Mouse (Mus musculus) large intestine, adult 2 months (tissue): ENCODE results near the gene Tuba3a. TPM values are rescaled to one million over a fixed set of nuclear protein-coding genes. Genes with fewer than 3 reads are reported as not detected.
A peak's percentile ranks its signal among the peaks of the same experiment; 100 is the strongest.
"Not testable (repeated sequence)": the region's sequence is repeated elsewhere in the genome, so short reads cannot be mapped to it uniquely, and the experiment has no call there.

Experiments used
- DNase-seq: peaks from one replicate; pipeline ENCODE4 v3.0.0-alpha.2; 2012; ENCODE audit warnings: low read depth, low spot score
- WGBS: fragments of 180-500 bp; shearing (Covaris S2); methylation state at CpG from one replicate; pipeline ENCODE4 v1.1.7; 2018; 5-methylcytosine and 5-hydroxymethylcytosine counted together
- polyA plus RNA-seq: library from polyadenylated mRNA; depleted of rRNA; stranded (reverse); fragments of >200 nt; gene quantifications from 2 replicates; pipeline ENCODE4 v1.2.3, GENCODE M21; 2012

Gene Tuba3a
- polyA plus RNA-seq, 1 experiment, result 0.05 TPM

- DNase-seq, result peak; percentile 92
- 13% methylated on average over 17 of the region's 17 CpGs for WGBS
Observed at GRCm38 (mm10) chr6:125271455-125272227, 14.2 kb downstream of the Tuba3a start.

GRCm38 (mm10) chr6:125268799-125269198, 17.0 kb downstream of the Tuba3a start:
- no peak for DNase-seq
- WGBS, result 25% methylated on average over 6 of the region's 6 CpGs

- DNase-seq, result no peak
- 61% methylated on average over 3 of the region's 3 CpGs for WGBS
Observed at GRCm38 (mm10) chr6:125267469-125267868, 18.4 kb downstream of the Tuba3a start.

DNA sequence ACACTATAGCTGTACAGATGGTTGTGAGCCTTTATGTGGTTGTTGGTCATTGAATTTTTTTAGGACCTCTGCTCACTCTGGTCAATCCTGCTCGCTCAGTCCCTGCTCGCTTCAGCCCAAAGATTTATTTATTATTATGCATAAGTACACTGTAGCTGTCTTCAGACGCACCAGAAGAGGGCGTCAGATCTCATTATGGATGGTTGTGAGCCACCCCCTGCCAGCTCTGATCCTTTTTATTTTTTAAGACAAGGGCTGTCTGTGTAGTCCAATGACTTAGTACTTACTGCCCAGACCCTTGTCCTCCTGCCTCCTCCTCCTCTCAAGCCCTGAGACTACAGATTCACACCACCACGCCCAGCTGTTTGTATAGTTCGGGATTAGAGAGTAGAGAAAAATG, 19.2 kb downstream of the Tuba3a start:
- 49% methylated on average over 6 of the region's 6 CpGs for WGBS
- not testable (repeated sequence) for DNase-seq

DNA sequence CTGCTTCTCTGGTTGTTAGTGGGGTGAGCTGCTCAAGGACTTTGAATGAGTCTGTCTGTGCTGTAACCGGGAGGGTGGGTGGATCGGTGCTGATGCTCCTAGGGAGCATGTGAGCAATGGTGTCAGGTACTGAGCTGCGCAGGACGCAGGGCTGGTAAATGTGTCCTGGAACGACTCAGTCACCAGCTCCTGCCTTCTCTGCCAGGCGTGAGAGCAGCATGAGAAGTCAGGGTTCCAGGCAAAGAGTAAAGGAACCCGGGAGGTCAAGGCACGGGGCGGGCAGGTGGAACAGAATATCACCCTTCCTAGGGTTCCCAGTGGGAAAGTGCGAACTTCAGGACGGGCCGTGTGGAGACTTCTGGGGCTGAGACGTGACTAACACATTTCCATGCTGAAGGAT, 19.8 kb downstream of the Tuba3a start:
- DNase-seq, result no peak
- 81% methylated on average over 13 of the region's 13 CpGs for WGBS

GRCm38 (mm10) chr6:125265239-125265638, 20.6 kb downstream of the Tuba3a start:
- WGBS, result 33% methylated on average over 10 of the region's 10 CpGs
- no peak for DNase-seq

DNA sequence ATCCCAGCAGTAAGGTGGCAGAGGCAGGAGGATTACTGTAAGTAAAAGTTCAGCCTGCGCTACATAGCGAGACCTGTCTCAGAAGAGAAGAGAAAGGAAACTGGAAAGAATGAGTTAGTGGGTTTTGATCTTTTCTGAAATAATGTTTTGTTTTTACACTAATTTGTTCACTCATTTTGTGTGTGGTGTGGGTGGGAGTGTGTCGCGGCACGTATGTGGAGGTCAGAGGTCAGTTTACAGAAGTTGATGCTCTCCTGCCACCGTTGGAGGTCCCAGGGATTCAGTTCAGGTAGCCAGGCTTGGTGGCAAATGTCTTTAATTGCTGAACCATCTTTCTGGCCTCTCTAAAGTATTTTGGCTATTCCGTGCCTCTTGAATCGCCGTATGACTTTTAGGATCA, 21.6 kb downstream of the Tuba3a start:
- WGBS, result 80% methylated on average over 9 of the region's 9 CpGs
- no peak for DNase-seq

- DNase-seq, result no peak
- 77% methylated on average over 10 of the region's 10 CpGs for WGBS
Observed at GRCm38 (mm10) chr6:125260006-125260555, 25.8 kb downstream of the Tuba3a start.

GRCm38 (mm10) chr6:125256222-125256966, 29.4 kb downstream of the Tuba3a start:
- WGBS, result 36% methylated on average over 8 of the region's 8 CpGs
- DNase-seq, result peak; percentile 53

DNA sequence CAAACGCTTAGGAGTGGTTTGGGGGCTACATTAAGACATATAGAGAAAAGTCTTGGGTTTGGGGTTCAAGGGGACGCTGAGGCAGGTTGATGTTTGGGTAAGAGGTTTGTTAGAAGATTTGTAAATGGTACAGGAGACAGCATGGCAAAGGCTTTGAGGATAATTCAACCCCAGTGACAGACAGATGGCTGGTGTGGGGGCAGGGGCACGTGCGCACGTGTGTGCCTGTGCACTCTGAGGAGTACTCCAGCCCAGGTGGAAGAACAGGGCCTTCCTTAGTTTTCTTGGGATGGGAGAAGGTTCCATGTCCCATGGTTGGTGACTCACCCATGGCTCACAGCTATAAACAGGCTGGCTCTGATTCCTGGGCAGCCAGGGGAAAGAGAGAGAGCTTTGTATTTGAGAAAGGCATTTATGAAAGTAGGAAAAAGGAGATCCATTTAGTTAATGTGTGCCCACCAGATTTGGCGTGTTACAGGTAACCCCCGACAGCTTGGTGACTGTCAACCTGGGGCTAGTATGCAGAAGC, 30.3 kb downstream of the Tuba3a start:
- DNase-seq, result no peak
- WGBS, result 66% methylated on average over 7 of the region's 7 CpGs

DNA sequence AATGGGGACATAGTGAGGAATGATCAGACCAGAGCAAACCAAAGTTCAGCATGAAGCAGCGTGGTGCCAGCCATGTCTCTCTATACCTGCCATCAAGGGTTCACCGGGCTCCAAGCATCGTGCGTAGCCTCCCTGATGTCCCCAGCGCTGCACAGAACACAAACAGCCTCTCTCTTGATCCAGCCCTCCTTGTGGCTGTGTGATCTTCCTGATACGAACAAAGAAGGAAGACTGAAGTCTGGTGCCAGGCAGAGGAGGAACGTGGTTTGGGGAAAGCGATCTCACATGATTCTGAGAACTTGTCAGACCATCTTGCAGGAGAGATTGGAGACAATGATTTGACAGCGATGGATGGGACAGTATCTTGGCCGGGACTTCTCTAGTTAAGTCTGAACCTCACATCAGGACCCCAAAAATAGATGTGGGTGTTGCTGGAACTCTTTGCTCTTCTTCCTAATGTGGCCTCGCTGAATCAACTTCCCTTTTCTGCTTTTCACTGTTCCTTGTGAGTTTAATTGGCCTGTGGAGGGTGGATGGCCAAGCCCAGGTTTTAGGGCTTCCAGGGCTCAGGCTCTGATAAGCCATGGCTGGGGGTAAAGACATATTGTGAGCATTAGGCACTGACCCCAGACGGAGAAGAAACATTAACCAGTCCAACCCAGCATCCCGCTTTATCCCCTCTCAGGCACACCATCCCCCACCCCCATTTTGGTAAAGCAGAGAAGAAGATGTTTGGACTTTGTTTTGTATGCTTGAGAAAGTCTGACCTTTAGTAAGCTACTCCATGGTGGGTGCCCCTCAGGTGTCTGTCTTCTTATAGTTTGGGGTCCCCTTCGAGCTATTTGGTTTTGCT, 31.8 kb downstream of the Tuba3a start:
- WGBS, result 69% methylated on average over 14 of the region's 14 CpGs
- no peak for DNase-seq

DNA sequence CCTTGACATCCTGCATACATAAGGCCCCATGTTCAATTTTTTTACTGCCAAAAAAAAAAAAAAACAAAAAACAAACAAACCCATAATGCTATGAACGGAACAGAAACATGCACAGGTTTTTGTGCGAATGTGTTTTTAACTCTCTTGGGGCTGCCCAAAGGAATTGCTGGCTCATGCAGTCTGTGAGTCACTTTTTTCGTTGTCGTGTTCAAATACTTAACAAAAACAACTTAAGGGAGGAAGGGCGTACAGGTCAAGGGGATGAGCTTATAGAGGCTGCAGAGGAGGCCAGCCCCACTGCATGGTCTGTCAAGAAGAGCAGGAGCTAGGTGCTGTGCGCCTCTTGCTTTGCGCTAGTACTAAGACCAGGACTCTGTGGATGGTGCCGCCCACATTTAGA, 33.1 kb downstream of the Tuba3a start:
- DNase-seq, result no peak
- 88% methylated on average over 8 of the region's 8 CpGs for WGBS

- 85% methylated on average over 3 of the region's 3 CpGs for WGBS
Observed at GRCm38 (mm10) chr6:125252285-125252684, 33.6 kb downstream of the Tuba3a start.

GRCm38 (mm10) chr6:125244551-125244950, 41.3 kb downstream of the Tuba3a start:
- 46% methylated on average over 1 of the region's 1 CpGs for WGBS
- no peak for DNase-seq

More at GRCm38 (mm10) chr6:125252285-125252684, 33.6 kb downstream of the Tuba3a start:
- no peak for DNase-seq

DNA sequence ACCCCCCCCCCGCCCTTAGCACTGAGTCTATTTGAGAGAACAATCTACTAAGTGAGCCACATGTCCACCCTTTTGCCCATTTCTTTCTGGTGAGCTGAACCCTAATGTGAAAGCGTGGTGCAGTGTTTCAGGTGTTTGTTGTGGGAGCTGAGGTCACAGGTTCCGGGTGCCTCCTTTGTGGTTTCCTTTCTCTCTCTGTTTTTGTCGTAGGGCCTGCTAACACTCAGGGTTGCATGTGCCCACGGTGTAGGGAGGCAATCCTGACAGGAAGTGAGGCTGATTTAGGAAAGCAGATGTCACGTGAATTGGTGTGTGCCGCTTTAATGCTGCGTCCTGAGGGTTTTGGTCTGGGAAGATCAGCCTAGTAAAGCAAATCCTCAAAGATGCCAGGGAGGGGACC, 44.3 kb downstream of the Tuba3a start:
- WGBS, result 79% methylated on average over 8 of the region's 8 CpGs
- no peak for DNase-seq

DNA sequence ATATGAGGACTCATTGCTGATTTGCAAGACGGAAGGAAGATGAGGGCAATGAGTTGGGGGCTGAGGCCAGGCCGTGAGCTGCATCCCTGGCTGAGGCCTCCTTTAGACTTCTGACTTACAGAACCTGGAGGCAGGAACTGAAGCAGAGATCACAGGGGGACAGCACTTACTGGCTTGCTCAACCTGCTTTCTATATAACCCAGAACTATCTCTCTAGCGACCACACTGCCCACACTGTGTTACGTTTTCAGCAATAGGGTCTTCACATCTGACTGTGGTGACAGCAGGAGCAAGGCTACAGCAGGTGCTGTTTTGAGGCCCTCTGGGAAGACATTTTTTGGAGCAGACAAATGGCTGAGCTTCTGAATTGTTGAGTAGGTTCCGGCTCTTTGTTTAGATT, 45.2 kb downstream of the Tuba3a start:
- DNase-seq, result no peak
- 80% methylated on average over 5 of the region's 5 CpGs for WGBS

DNA sequence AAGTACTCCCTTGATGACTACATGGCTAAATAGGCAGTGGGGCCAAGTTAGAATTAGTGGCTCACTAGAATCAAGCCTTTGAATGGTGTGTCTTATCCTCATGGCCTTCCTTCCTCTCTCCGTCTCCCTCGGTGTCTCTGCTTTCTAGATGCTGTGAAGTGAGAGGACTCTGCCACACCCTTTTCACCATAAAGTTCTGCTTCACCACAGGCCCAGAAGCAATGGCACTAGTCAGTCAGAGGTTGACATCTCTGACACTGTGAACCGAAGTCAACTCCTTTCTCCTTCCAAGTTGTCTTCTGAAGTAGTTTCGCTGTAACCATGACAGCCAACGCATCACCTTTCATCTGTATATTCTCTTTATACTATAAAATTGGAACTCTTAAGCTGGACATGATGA, 46.3 kb downstream of the Tuba3a start:
- DNase-seq, result no peak

DNA sequence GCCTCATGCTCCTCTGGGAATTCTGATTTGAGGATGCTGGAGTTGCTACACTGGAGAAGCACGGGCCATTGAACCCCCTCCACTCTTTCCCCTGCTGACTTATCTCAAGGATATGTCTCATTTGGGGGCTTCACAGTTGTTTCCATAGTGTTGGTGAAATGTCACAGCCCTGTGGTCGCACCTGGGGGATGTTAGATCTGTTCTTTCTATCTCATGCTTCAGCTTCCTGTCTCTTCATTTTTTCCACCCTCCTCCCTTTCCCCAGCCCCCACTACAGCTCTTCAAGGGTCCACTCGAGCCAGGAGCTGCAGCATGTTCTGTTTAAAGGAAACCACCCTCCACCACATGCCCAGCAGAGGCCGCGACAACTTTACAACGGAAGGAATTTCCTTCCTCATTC, 47.4 kb downstream of the Tuba3a start:
- 28% methylated on average over 6 of the region's 6 CpGs for WGBS
- no peak for DNase-seq

More for the DNA sequence above, 46.3 kb downstream of the Tuba3a start:
- 78% methylated on average over 5 of the region's 5 CpGs for WGBS

DNA sequence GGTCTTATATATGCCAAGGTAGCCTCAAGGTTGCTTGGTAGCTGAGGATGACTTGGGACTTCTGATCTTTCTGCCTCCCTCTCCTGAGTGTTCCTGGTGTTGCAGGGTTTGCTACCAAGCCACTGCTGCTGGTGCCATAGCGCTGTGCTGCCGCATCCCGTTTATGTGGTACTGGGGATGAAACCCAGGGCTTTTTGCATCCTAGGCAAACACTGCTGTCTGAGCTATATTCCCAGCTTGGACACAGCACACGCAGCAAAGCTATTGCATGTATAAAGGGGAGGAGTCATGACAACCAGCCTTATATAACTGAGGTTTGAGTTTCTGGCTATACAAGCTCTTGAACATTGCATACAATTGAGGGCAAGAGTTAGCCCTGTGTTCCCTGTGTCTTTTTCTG, 48.4 kb downstream of the Tuba3a start:
- no peak for DNase-seq
- WGBS, result 78% methylated on average over 4 of the region's 4 CpGs

DNA sequence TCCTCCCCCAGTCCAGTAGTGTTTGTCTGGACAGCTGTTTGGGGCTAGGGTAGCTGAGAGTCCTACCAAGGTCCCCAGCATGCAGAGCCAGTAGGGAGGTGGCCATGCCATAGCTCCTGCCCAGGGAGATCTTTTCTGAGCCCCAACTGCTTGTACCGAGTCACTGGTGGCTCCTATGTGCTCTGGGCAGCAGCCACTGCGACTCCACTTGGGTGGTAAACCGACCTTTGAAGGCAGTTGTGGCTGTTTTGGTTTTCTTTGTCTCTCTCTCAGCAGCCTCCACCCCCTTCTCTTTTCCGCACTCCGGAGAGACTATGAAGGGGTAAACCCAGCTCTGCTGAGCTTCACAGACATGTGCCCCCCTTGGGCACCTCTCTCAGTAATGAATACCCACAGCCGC, 49.1 kb downstream of the Tuba3a start, which contains the start of gene Cd27:
Gene Cd27, minus strand, starts transcription at position 229 of the 400 bp plus-strand sequence.
- WGBS, result 78% methylated on average over 6 of the region's 6 CpGs
- DNase-seq, result no peak
